Mouse (Mus musculus) CD4-positive, CD25-positive, alpha-beta regulatory T cell, adult 4 months (primary cell): ENCODE measurements around the gene Magi1. TPM values are rescaled to one million over a fixed set of nuclear protein-coding genes. Genes with fewer than 3 reads are reported as not detected.

Experiments
- ATAC-seq: one replicate; pipeline ENCODE4 v1.8.0; 2017
- polyA plus RNA-seq, 2 experiments: library from polyadenylated mRNA; unstranded; fragments of 100-300 nt; shearing (Covaris generic); gene quantifications; one replicate each; pipeline ENCODE4 v1.2.1; 2017

Magi1 gene
- polyA plus RNA-seq, 2 experiments from 2014 or later, result 0.08 to 0.54 TPM

GRCm38 (mm10) chr6:93871516-93871915 lies 412.2 kb downstream of the Magi1 start:
- ATAC-seq, result no peak

- ATAC-seq, result no peak
Measured at GRCm38 (mm10) chr6:93870023-93870422, 413.7 kb downstream of the Magi1 start.

GRCm38 (mm10) chr6:93862263-93862662 lies 421.5 kb downstream of the Magi1 start:
- no peak for ATAC-seq

- ATAC-seq, result no peak
Measured at GRCm38 (mm10) chr6:93856783-93857182, 426.9 kb downstream of the Magi1 start.

- no peak for ATAC-seq
Measured at GRCm38 (mm10) chr6:93855806-93856641, 427.7 kb downstream of the Magi1 start.

GRCm38 (mm10) chr6:93848942-93849790 lies 434.6 kb downstream of the Magi1 start:
- ATAC-seq, result no peak

- no peak for ATAC-seq
Measured at GRCm38 (mm10) chr6:93845498-93845897, 438.2 kb downstream of the Magi1 start.

- no peak for ATAC-seq
Measured at GRCm38 (mm10) chr6:93845080-93845479, 438.6 kb downstream of the Magi1 start.

- ATAC-seq, result no peak
Measured at GRCm38 (mm10) chr6:93844576-93844975, 439.1 kb downstream of the Magi1 start.

GRCm38 (mm10) chr6:93838398-93838797 lies 445.3 kb downstream of the Magi1 start:
- ATAC-seq, result no peak

GRCm38 (mm10) chr6:93836585-93836984 lies 447.1 kb downstream of the Magi1 start:
- ATAC-seq, result no peak

- no peak for ATAC-seq
Measured at GRCm38 (mm10) chr6:93835211-93835610, 448.5 kb downstream of the Magi1 start.

GRCm38 (mm10) chr6:93828262-93828661 lies 455.5 kb downstream of the Magi1 start:
- ATAC-seq, result no peak

GRCm38 (mm10) chr6:93826875-93827274 lies 456.8 kb downstream of the Magi1 start:
- no peak for ATAC-seq

- no peak for ATAC-seq
Measured at GRCm38 (mm10) chr6:93822221-93822897, 461.4 kb downstream of the Magi1 start.

GRCm38 (mm10) chr6:93821512-93821911 lies 462.2 kb downstream of the Magi1 start:
- no peak for ATAC-seq

- no peak for ATAC-seq
Measured at GRCm38 (mm10) chr6:93819888-93820287, 463.8 kb downstream of the Magi1 start.

GRCm38 (mm10) chr6:93819282-93819681 lies 464.4 kb downstream of the Magi1 start:
- ATAC-seq, result no peak

GRCm38 (mm10) chr6:93818494-93818893 lies 465.2 kb downstream of the Magi1 start:
- ATAC-seq, result no peak

GRCm38 (mm10) chr6:93805407-93805936 lies 478.2 kb downstream of the Magi1 start:
- ATAC-seq, result no peak

GRCm38 (mm10) chr6:93802390-93802789 lies 481.3 kb downstream of the Magi1 start:
- no peak for ATAC-seq

- ATAC-seq, result no peak
Measured at GRCm38 (mm10) chr6:93800465-93800864, 483.3 kb downstream of the Magi1 start.
